Mouse (Mus musculus) hindbrain, embryonic 12.5 days (tissue): ENCODE measurements around the gene Zfp692. TPM values are rescaled to one million over a fixed set of nuclear protein-coding genes. Genes with fewer than 3 reads are reported as not detected.
"Not testable (repeated sequence)": the region's sequence is repeated elsewhere in the genome, so short reads cannot be mapped to it uniquely, and the experiment has no call there.

Experiments
- ATAC-seq: fragments of 200-750 bp; cut with Nextera tagmentation; 2 replicates; pipeline ENCODE4 v1.8.0; 2017; ENCODE audit warnings: moderate TSS enrichment; ENCODE audit not compliant: low FRiP score
- H3K27ac ChIP-seq: fragments of 300-500 bp; sonication (generic); 2 replicates; pipeline ENCODE4 v1.5.1; 2016; ENCODE audit warnings: mild to moderate bottlenecking
- H3K27me3 ChIP-seq: fragments of 300-500 bp; sonication (generic); 2 replicates; pipeline ENCODE4 v1.6.1; 2016; ENCODE audit warnings: mild to moderate bottlenecking
- H3K36me3 ChIP-seq: fragments of 300-500 bp; sonication (generic); 2 replicates; pipeline ENCODE4 v1.6.1; 2016; ENCODE audit warnings: mild to moderate bottlenecking
- H3K4me1 ChIP-seq: fragments of 300-500 bp; sonication (generic); 2 replicates; pipeline ENCODE4 v1.6.1; 2016
- H3K4me2 ChIP-seq: fragments of 300-500 bp; sonication (generic); replicated peaks from 2 replicates; pipeline ENCODE4 v1.6.1; 2016; ENCODE audit warnings: mild to moderate bottlenecking
- H3K4me3 ChIP-seq: fragments of 300-500 bp; sonication (generic); 2 replicates; pipeline ENCODE4 v1.5.1; 2016; ENCODE audit warnings: mild to moderate bottlenecking
- H3K9ac ChIP-seq: fragments of 300-500 bp; sonication (generic); 2 replicates; pipeline ENCODE4 v1.6.1; 2016; ENCODE audit warnings: mild to moderate bottlenecking, moderate library complexity
- H3K9me3 ChIP-seq: fragments of 300-500 bp; sonication (generic); replicated peaks from 2 replicates; pipeline ENCODE4 v1.6.1; 2016; ENCODE audit warnings: mild to moderate bottlenecking
- WGBS: fragments of 180-500 bp; shearing (Covaris S2); methylation state at CpG from one replicate; pipeline ENCODE4 v1.1.7; 2016; 5-methylcytosine and 5-hydroxymethylcytosine counted together
- polyA plus RNA-seq: library from polyadenylated mRNA; unstranded; fragments of >200 nt; fragmentation: Nextera tagmentation; extraction: Ambion mirVana; gene quantifications from 2 replicates; pipeline ENCODE4 v1.2.1, GENCODE M21; 2016

The Zfp692 gene
- polyA plus RNA-seq, 1 experiment from 2014 or later: 24.5 TPM

GRCm38 (mm10) chr11:58334746-58335145 is 27.9 kb downstream of the Zfp692 start:
- H3K36me3 ChIP-seq: peaks cover 60% of the 10 kb centered on the region
- H3K27me3 ChIP-seq: no peaks in the 10 kb centered on the region
- ATAC-seq: no peak
- H3K9me3 ChIP-seq: no peaks in the 10 kb centered on the region
- WGBS: 74% methylated on average over 3 of the region's 3 CpGs
- no peak overlapping the region for H3K4me2 ChIP-seq
- no peak overlapping the region for H3K9ac ChIP-seq
- H3K4me3 ChIP-seq: no peak overlapping the region
- peaks cover 24% of the 10 kb centered on the region for H3K4me1 ChIP-seq
- no peak overlapping the region for H3K27ac ChIP-seq

- whole genome bisulfite sequencing: 95% methylated on average over 4 of the region's 4 CpGs
Observed at GRCm38 (mm10) chr11:58346745-58347144, 39.9 kb downstream of the Zfp692 start.

GRCm38 (mm10) chr11:58350628-58351027 is 43.8 kb downstream of the Zfp692 start:
- Histone ChIP-seq H3K27ac (no peak overlapping the region), H3K36me3 (peaks cover 23% of the 10 kb centered on the region), H3K4me2 (no peak overlapping the region), H3K9me3 (no peaks in the 10 kb centered on the region), H3K4me1 (no peaks in the 10 kb centered on the region), H3K27me3 (no peaks in the 10 kb centered on the region), H3K4me3 (no peak overlapping the region), H3K9ac (no peak overlapping the region)
- WGBS: 73% methylated on average over 4 of the region's 4 CpGs
- ATAC-seq: no peak

More at GRCm38 (mm10) chr11:58346745-58347144, 39.9 kb downstream of the Zfp692 start:
- ATAC-seq: no peak
- no peaks in the 10 kb centered on the region for H3K27me3 ChIP-seq
- peaks cover 45% of the 10 kb centered on the region for H3K36me3 ChIP-seq
- H3K4me2 ChIP-seq: no peak overlapping the region
- H3K27ac ChIP-seq: no peak overlapping the region
- no peaks in the 10 kb centered on the region for H3K4me1 ChIP-seq
- no peaks in the 10 kb centered on the region for H3K9me3 ChIP-seq
- H3K9ac ChIP-seq: no peak overlapping the region
- H3K4me3 ChIP-seq: no peak overlapping the region

- no peaks in the 10 kb centered on the region for H3K9me3 ChIP-seq
- no peak overlapping the region for H3K27ac ChIP-seq
- peaks cover 18% of the 10 kb centered on the region for H3K36me3 ChIP-seq
- H3K4me1 ChIP-seq: no peaks in the 10 kb centered on the region
- H3K9ac ChIP-seq: no peak overlapping the region
- H3K4me3 ChIP-seq: no peak overlapping the region
- no peak overlapping the region for H3K4me2 ChIP-seq
- H3K27me3 ChIP-seq: no peaks in the 10 kb centered on the region
- ATAC-seq: no peak
- WGBS: 86% methylated on average over 5 of the region's 5 CpGs
Observed at GRCm38 (mm10) chr11:58351179-58351578, 44.3 kb downstream of the Zfp692 start.

- no peak overlapping the region for H3K9ac ChIP-seq
- no peaks in the 10 kb centered on the region for H3K4me1 ChIP-seq
- no peak overlapping the region for H3K4me3 ChIP-seq
- WGBS: 71% methylated on average over 7 of the region's 7 CpGs
- ATAC-seq: no peak
- peaks cover under 1% of the 10 kb centered on the region; the same call in 1 of the 2 replicates for H3K36me3 ChIP-seq
- H3K27ac ChIP-seq: no peak overlapping the region
- H3K27me3 ChIP-seq: no peaks in the 10 kb centered on the region
- H3K4me2 ChIP-seq: no peak overlapping the region
- H3K9me3 ChIP-seq: no peaks in the 10 kb centered on the region
Observed at GRCm38 (mm10) chr11:58352681-58353548, 46.0 kb downstream of the Zfp692 start.

GRCm38 (mm10) chr11:58353709-58354108 is 46.8 kb downstream of the Zfp692 start:
- Histone ChIP-seq H3K27me3 (no peaks in the 10 kb centered on the region), H3K4me3 (no peak overlapping the region), H3K9ac (no peak overlapping the region), H3K4me1 (no peaks in the 10 kb centered on the region), H3K9me3 (no peaks in the 10 kb centered on the region), H3K27ac (no peak overlapping the region), H3K4me2 (no peak overlapping the region), H3K36me3 (no peaks in the 10 kb centered on the region; the same call in 1 of the 2 replicates)
- ATAC-seq: no peak
- 87% methylated on average over 3 of the region's 3 CpGs for WGBS

GRCm38 (mm10) chr11:58354476-58354875 is 47.6 kb downstream of the Zfp692 start:
- no peaks in the 10 kb centered on the region for H3K27me3 ChIP-seq
- 69% methylated on average over 10 of the region's 10 CpGs for WGBS
- no peaks in the 10 kb centered on the region for H3K4me1 ChIP-seq
- no peak for ATAC-seq
- H3K27ac ChIP-seq: no peak overlapping the region
- H3K9me3 ChIP-seq: no peaks in the 10 kb centered on the region
- no peak overlapping the region for H3K4me3 ChIP-seq
- no peak overlapping the region for H3K9ac ChIP-seq
- H3K36me3 ChIP-seq: no peaks in the 10 kb centered on the region; the same call in 1 of the 2 replicates
- no peak overlapping the region for H3K4me2 ChIP-seq

- no peaks in the 10 kb centered on the region for H3K4me1 ChIP-seq
- no peak overlapping the region for H3K4me3 ChIP-seq
- no peak overlapping the region for H3K4me2 ChIP-seq
- H3K9ac ChIP-seq: no peak overlapping the region
- 83% methylated on average over 3 of the region's 3 CpGs for WGBS
- H3K9me3 ChIP-seq: no peaks in the 10 kb centered on the region
- no peaks in the 10 kb centered on the region for H3K27me3 ChIP-seq
- ATAC-seq: no peak
- no peak overlapping the region for H3K27ac ChIP-seq
- H3K36me3 ChIP-seq: no peaks in the 10 kb centered on the region; the same call in 1 of the 2 replicates
Observed at GRCm38 (mm10) chr11:58354927-58355326, 48.1 kb downstream of the Zfp692 start.

- Histone ChIP-seq H3K9ac (no peak overlapping the region), H3K9me3 (no peaks in the 10 kb centered on the region), H3K27ac (no peak overlapping the region), H3K36me3 (no peaks in the 10 kb centered on the region), H3K4me1 (no peaks in the 10 kb centered on the region), H3K4me3 (no peak overlapping the region), H3K4me2 (no peak overlapping the region), H3K27me3 (no peaks in the 10 kb centered on the region)
- WGBS: 85% methylated on average over 3 of the region's 3 CpGs
- ATAC-seq: no peak
Observed at GRCm38 (mm10) chr11:58357042-58357441, 50.2 kb downstream of the Zfp692 start.

GRCm38 (mm10) chr11:58357844-58358534 is 51.1 kb downstream of the Zfp692 start:
- Histone ChIP-seq H3K9me3 (no peaks in the 10 kb centered on the region), H3K9ac (no peak overlapping the region), H3K27me3 (no peaks in the 10 kb centered on the region), H3K4me1 (no peaks in the 10 kb centered on the region), H3K4me3 (no peak overlapping the region), H3K27ac (no peak overlapping the region), H3K4me2 (no peak overlapping the region), H3K36me3 (no peaks in the 10 kb centered on the region)
- ATAC-seq: no peak
- WGBS: 88% methylated on average over 6 of the region's 6 CpGs

- not testable (repeated sequence) for H3K27me3 ChIP-seq, H3K4me2 ChIP-seq, H3K36me3 ChIP-seq, H3K4me3 ChIP-seq, H3K9me3 ChIP-seq, ATAC-seq, H3K9ac ChIP-seq, H3K4me1 ChIP-seq, H3K27ac ChIP-seq
- no CpG with 5 or more reads among the region's 6 CpGs for WGBS
Observed at GRCm38 (mm10) chr11:58362562-58362961, 55.7 kb downstream of the Zfp692 start.
